Mouse (Mus musculus): ENCODE measurements around the gene Enam. TPM values are rescaled to one million over a fixed set of nuclear protein-coding genes. Genes with fewer than 3 reads are reported as not detected.

Enam gene
- polyA plus RNA-seq (2012; rRNA removed) = not detected in 2 replicates

DNA sequence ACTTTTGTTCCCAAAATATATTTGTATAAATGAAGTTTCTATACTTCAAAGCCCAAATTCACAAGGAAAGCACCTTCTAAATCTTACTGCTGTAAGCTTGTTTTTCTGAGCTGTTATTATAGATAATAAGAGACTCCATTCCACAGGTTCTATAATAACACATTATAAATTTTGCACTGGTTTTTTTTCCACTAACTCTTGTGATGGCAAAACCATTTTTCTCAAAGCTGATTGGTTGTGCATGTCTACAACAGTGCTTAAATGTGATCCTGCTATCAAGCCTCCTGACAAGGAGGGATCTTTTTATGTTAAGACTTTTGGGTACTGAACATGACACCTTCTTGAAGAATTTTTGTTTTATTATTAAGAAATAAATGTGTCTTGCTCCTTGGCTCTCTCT lies at the start of gene Enam:
Enam (plus strand) TSS at position 301 of the 400 bp plus-strand sequence.
- H3K4me1 ChIP-seq (ENCODE audit: control insufficient read depth, insufficient read depth, low read length) = no peaks in the 10 kb centered on the region
- H3K27ac ChIP-seq (ENCODE audit: control insufficient read depth, insufficient read depth, low read depth, low read length) = no peak within 1 kb of the TSS
- H3K36me3 ChIP-seq (ENCODE audit: control insufficient read depth, insufficient read depth, low read length) = no peaks in the 10 kb centered on the region
- no peak within 1 kb of the TSS for H3K4me3 ChIP-seq (ENCODE audit: control insufficient read depth, low read depth, low read length)
- H3K27me3 ChIP-seq (ENCODE audit: control insufficient read depth, insufficient read depth, low read length) = no peaks in the 10 kb centered on the region
- TF ChIP-seq POLR2A (IDR thresholded peaks at IDR 0.05; ENCODE audit: control insufficient read depth, low read depth, low read length) (no peak), CTCF (IDR thresholded peaks at IDR 0.05; ENCODE audit: control insufficient read depth, insufficient read depth, insufficient replicate concordance, low read depth, low read length) (no peak)

DNA sequence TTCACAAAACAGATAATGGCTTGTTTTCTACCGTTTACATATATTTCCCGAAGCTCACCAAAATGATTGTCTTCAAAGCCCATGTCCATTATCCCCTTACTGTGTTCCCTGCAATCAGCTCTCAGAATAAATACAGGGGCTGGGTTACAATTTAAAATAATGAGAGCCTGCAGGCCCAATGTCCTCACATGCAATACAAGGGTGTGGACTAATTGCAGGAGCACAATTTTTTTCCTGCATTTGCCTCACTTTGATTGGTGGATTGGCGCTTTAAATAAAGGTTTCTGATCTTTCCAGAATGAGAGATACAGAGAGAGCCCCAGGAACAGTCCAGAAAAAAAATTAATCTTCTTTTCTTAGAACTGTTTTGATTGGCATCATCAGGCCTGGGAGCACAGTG lies 32.1 kb upstream of the Enam start, which contains the start of gene Ambn:
Ambn (plus strand) TSS at position 301 of the 400 bp plus-strand sequence.
- H3K27me3 ChIP-seq (ENCODE audit: control insufficient read depth, insufficient read depth, low read length) = no peaks in the 10 kb centered on the region
- no peak within 1 kb of the TSS for H3K27ac ChIP-seq (ENCODE audit: control insufficient read depth, insufficient read depth, low read depth, low read length)
- H3K4me1 ChIP-seq (ENCODE audit: control insufficient read depth, insufficient read depth, low read length) = no peaks in the 10 kb centered on the region
- TF ChIP-seq CTCF (IDR thresholded peaks at IDR 0.05; ENCODE audit: control insufficient read depth, insufficient read depth, insufficient replicate concordance, low read depth, low read length) (no peak), POLR2A (IDR thresholded peaks at IDR 0.05; ENCODE audit: control insufficient read depth, low read depth, low read length) (no peak)
- no peak within 1 kb of the TSS for H3K4me3 ChIP-seq (ENCODE audit: control insufficient read depth, low read depth, low read length)
- H3K36me3 ChIP-seq (ENCODE audit: control insufficient read depth, insufficient read depth, low read length) = no peaks in the 10 kb centered on the region

DNA sequence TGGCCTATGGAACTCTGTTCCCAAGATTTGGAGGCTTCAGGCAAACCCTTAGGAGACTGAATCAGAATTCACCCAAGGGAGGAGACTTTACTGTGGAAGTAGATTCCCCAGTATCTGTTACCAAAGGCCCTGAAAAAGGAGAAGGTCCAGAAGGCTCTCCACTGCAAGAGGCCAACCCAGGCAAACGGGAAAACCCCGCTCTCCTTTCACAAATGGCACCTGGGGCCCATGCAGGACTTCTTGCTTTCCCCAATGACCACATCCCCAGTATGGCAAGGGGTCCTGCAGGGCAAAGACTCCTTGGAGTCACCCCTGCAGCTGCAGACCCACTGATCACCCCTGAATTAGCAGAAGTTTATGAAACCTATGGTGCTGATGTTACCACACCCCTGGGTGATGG lies 20.3 kb upstream of the Enam start:
- no peaks in the 10 kb centered on the region for H3K36me3 ChIP-seq (ENCODE audit: control insufficient read depth, insufficient read depth, low read length)

DNA sequence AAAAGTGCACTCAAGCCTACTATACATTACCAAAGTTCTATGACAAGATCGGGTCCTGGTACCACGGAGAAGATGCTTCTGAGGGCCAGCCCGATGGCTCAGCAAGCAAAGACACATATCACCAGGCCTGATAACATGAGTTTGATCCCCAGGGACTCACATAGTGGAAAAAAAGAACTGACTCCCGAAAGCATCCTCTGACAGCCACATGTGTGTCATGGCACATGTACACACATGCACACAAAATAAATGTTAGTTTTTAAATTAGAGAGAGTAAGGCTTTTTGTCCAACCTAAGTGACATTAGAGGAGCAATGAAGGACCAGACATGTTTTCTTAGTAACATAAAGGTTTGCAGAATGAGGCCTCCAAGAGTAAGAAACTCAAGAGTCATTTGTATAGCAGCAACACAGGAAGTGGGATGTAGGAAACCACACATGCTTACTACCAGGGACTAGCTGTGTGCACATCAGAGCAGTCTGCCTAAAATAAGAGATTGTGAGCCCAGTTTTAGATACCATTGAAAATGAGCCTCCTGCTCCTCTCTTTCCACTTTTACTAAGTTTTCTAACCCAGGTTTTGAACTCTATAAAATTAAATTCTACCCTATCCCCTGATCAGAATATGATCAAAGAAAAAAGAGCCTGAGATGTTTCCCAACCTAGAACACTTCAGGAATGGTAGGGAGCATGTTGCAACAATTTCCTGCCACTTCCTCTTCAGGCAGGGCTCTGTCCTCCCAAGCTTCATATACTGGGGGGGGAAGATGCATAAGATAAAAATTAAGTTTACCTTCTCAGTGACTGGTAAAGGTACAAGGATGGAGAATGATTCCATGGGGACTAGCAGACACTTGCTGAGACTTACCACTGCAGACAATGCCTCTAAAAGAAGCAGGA lies 18.7 kb upstream of the Enam start:
- Histone ChIP-seq H3K27me3 (ENCODE audit: control insufficient read depth, insufficient read depth, low read length) (no peaks in the 10 kb centered on the region), H3K4me1 (ENCODE audit: control insufficient read depth, insufficient read depth, low read length) (no peaks in the 10 kb centered on the region), H3K27ac (ENCODE audit: control insufficient read depth, insufficient read depth, low read depth, low read length) (no peak overlapping the region), H3K4me3 (ENCODE audit: control insufficient read depth, low read depth, low read length) (no peak overlapping the region), H3K36me3 (ENCODE audit: control insufficient read depth, insufficient read depth, low read length) (no peaks in the 10 kb centered on the region)
- TF ChIP-seq CTCF (IDR thresholded peaks at IDR 0.05; ENCODE audit: control insufficient read depth, insufficient read depth, insufficient replicate concordance, low read depth, low read length) (no peak), POLR2A (IDR thresholded peaks at IDR 0.05; ENCODE audit: control insufficient read depth, low read depth, low read length) (no peak)

More for the DNA sequence above, 20.3 kb upstream of the Enam start:
- no peak for TF ChIP-seq CTCF (IDR thresholded peaks at IDR 0.05; ENCODE audit: control insufficient read depth, insufficient read depth, insufficient replicate concordance, low read depth, low read length)
- Histone ChIP-seq H3K27ac (ENCODE audit: control insufficient read depth, insufficient read depth, low read depth, low read length) (no peak overlapping the region), H3K4me1 (ENCODE audit: control insufficient read depth, insufficient read depth, low read length) (no peaks in the 10 kb centered on the region), H3K4me3 (ENCODE audit: control insufficient read depth, low read depth, low read length) (no peak overlapping the region), H3K27me3 (ENCODE audit: control insufficient read depth, insufficient read depth, low read length) (no peaks in the 10 kb centered on the region)

DNA sequence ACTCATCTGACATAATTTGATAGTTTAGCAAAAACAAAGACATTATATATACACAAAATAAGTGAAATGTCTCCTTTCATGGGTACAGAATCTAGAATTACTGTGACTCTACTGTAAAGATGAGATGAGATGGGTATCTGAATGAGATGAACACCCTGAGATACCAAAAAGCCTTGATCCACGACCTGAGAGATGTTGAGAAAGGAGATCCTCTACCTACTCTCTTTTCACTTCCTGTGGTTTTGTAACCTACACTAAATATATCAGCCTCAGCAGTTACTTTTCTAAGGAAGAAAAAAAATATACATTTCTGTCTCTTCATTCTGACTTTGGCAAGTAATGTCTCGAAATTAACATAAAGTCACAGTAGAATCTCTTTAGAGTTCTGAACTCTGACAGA lies 1.2 kb downstream of the Enam start:
- H3K27ac ChIP-seq (ENCODE audit: control insufficient read depth, insufficient read depth, low read depth, low read length) = no peak overlapping the region
- H3K27me3 ChIP-seq (ENCODE audit: control insufficient read depth, insufficient read depth, low read length) = no peaks in the 10 kb centered on the region
- no peaks in the 10 kb centered on the region for H3K4me1 ChIP-seq (ENCODE audit: control insufficient read depth, insufficient read depth, low read length)
- TF ChIP-seq CTCF (IDR thresholded peaks at IDR 0.05; ENCODE audit: control insufficient read depth, insufficient read depth, insufficient replicate concordance, low read depth, low read length) (no peak), POLR2A (IDR thresholded peaks at IDR 0.05; ENCODE audit: control insufficient read depth, low read depth, low read length) (no peak)
- H3K36me3 ChIP-seq (ENCODE audit: control insufficient read depth, insufficient read depth, low read length) = no peaks in the 10 kb centered on the region
- H3K4me3 ChIP-seq (ENCODE audit: control insufficient read depth, low read depth, low read length) = no peak overlapping the region

DNA sequence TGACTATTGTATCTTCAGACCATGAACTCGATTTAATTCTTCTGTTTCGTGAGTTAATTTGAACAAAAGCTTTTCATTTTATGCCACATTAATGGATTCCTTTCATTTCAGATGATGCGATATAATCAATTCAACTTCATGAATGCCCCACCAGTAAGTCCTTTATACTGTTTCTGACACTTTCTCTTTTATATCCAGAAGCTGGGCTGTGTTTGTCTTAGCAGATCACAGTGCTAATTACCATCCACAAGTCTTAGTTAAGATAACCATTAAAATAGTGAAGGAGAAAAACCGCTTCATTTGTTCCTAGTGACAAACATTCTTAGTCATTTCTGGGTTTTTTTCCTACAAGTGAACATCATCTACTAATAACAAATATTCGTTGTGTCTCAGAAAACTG lies 3.3 kb downstream of the Enam start:
- no peak for TF ChIP-seq CTCF (IDR thresholded peaks at IDR 0.05; ENCODE audit: control insufficient read depth, insufficient read depth, insufficient replicate concordance, low read depth, low read length)
- TF ChIP-seq POLR2A (IDR thresholded peaks at IDR 0.05; ENCODE audit: control insufficient read depth, low read depth, low read length) = no peak
- Histone ChIP-seq H3K4me1 (ENCODE audit: control insufficient read depth, insufficient read depth, low read length) (no peaks in the 10 kb centered on the region), H3K36me3 (ENCODE audit: control insufficient read depth, insufficient read depth, low read length) (no peaks in the 10 kb centered on the region), H3K4me3 (ENCODE audit: control insufficient read depth, low read depth, low read length) (no peak overlapping the region), H3K27ac (ENCODE audit: control insufficient read depth, insufficient read depth, low read depth, low read length) (no peak overlapping the region), H3K27me3 (ENCODE audit: control insufficient read depth, insufficient read depth, low read length) (no peaks in the 10 kb centered on the region)

DNA sequence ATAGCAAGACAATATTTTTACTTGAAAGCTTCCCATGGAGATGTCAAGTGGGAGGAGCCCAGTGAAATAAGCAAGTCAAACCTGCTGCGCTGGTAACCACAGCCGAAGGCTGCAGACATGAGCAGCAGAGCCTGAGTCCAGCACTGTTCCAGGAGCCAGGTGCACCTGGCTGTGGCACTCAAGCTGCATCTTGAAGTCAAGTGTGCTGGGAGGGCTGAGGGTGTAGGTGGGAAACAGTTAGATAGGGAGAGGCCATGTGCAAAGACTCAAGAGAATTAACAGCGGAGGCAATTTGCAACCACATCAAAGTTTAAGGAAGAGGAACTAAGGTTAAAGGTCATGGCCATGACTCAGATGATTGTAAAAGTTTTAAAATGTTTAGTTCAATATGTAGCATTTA lies 12.0 kb downstream of the Enam start:
- H3K27me3 ChIP-seq (ENCODE audit: control insufficient read depth, insufficient read depth, low read length) = no peaks in the 10 kb centered on the region
- no peaks in the 10 kb centered on the region for H3K4me1 ChIP-seq (ENCODE audit: control insufficient read depth, insufficient read depth, low read length)
- TF ChIP-seq CTCF (IDR thresholded peaks at IDR 0.05; ENCODE audit: control insufficient read depth, insufficient read depth, insufficient replicate concordance, low read depth, low read length) (no peak), POLR2A (IDR thresholded peaks at IDR 0.05; ENCODE audit: control insufficient read depth, low read depth, low read length) (no peak)
- no peak overlapping the region for H3K4me3 ChIP-seq (ENCODE audit: control insufficient read depth, low read depth, low read length)
- H3K36me3 ChIP-seq (ENCODE audit: control insufficient read depth, insufficient read depth, low read length) = no peaks in the 10 kb centered on the region
- H3K27ac ChIP-seq (ENCODE audit: control insufficient read depth, insufficient read depth, low read depth, low read length) = no peak overlapping the region

Measured in testis, adult 2 months (tissue).